Mouse (Mus musculus): ENCODE data around the gene Bicc1. TPM values are rescaled to one million over a fixed set of nuclear protein-coding genes. Genes with fewer than 3 reads are reported as not detected.
"Not testable (repeated sequence)": the region's sequence is repeated elsewhere in the genome, so short reads cannot be mapped to it uniquely, and the experiment has no call there.

Gene Bicc1
- total and polyA plus RNA-seq, 3 experiments, result not detected

DNA sequence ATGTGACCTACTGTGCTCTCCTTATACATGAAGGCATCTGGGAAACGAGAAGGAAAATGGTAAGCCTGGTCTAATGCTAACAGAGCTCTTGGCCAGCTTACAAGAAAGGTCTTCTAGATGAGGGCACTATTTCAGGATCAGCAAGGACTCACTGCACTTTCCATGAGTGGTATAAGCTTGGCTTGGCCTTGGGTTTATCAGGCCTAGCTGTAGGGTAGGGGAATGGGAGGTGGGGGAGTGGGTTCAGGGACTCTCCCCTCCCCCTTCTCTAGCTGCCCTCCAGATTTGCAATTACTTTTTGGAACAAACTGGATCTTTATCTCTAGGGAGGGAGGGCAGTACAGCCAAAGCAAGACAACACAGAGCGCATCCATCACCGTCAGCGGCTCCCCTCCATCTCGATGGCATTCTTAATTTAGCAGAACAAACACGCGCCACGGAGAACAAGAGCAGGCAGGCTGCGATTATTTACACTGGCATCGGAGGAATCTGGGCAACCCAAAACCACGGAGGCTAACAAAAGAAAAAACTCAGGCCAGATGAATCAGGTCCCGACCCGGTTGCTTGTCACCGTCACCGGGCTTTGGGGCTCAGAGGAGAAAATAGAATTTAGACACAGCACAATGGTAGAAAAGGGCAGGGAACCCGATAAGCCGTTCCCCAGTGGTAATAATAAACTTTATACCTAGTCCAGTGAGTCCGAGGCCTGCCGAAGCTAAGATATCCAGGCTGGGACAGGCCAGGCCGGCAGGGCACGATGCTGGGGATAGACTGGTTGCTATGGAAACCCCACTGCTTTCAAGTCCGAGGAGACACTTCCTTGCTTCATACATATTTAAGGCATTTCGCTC, 210.0 kb downstream of the Bicc1 start:
- Histone ChIP-seq H3K27me3 (ENCODE audit: control insufficient read depth in 1 of 2, insufficient read depth in 2 of 2, low read length in 2 of 2) (no peaks in the 10 kb centered on the region), H3K4me1 (ENCODE audit: control insufficient read depth in 1 of 2, insufficient read depth in 2 of 2, low read length in 2 of 2) (no peaks in the 10 kb centered on the region), H3K36me3 (ENCODE audit: control insufficient read depth in 1 of 2, insufficient read depth in 2 of 2, low read length in 2 of 2) (no peaks in the 10 kb centered on the region), H3K4me3 (ENCODE audit: control insufficient read depth in 1 of 2, insufficient read depth in 1 of 2, low read depth in 2 of 2, low read length in 2 of 2) (no peak overlapping the region), H3K27ac (ENCODE audit: control insufficient read depth, low read depth, low read length) (no peak overlapping the region), H3K79me2 (ENCODE audit: control insufficient read depth, insufficient read depth, low read length, poor library complexity) (no peaks in the 10 kb centered on the region), H3K9me3 (replicated peaks; ENCODE audit: insufficient read depth, low read length) (no peaks in the 10 kb centered on the region), H3K9ac (ENCODE audit: control insufficient read depth, low read depth, low read length, poor library complexity, severe bottlenecking) (no peak overlapping the region)
- no peak for TF ChIP-seq SMC3 (IDR thresholded peaks at IDR 0.05; ENCODE audit: low read depth, low read length)
- TF ChIP-seq BHLHE40 (IDR thresholded peaks at IDR 0.05; ENCODE audit: borderline replicate concordance, low read depth, low read length), result no peak
- TF ChIP-seq POLR2A (IDR thresholded peaks at IDR 0.05; ENCODE audit: control insufficient read depth in 1 of 2, insufficient read depth in 1 of 2, low read depth in 1 of 2, low read length in 2 of 2, poor library complexity in 1 of 2), result no peak
- no peak for TF ChIP-seq ZMIZ1 (IDR thresholded peaks at IDR 0.05; ENCODE audit: low read depth, low read length)
- TF ChIP-seq ELF1 (IDR thresholded peaks at IDR 0.05; ENCODE audit: low read depth, low read length), result no peak
- no peak for TF ChIP-seq MXI1 (IDR thresholded peaks at IDR 0.05; ENCODE audit: low read depth, low read length)
- no peak for TF ChIP-seq TAL1 (IDR thresholded peaks at IDR 0.05; ENCODE audit: low read length)
- no peak for DNase-seq (ENCODE audit: low read depth, low spot score)

DNA sequence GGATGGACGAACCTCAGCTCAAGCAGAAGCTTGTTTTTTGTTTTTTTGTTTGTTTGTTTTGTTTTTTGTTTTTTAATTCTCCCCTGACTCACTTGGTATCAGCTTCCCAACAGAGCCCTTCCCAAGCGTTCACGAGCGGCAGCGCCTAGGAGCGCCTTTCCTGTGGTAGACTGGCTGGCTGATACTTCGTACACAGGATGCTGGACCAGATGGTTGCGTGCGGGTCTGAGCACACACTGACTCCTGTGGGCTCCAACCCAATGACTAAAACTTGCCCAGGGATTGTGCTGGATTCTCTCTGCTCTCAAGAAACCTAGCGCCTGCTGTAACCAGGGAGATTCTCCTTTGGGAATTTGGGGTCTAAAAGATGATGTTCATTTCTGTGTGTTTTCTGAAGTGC, 211.2 kb downstream of the Bicc1 start:
- Histone ChIP-seq H3K27me3 (ENCODE audit: control insufficient read depth in 1 of 2, insufficient read depth in 2 of 2, low read length in 2 of 2) (no peaks in the 10 kb centered on the region), H3K79me2 (ENCODE audit: control insufficient read depth, insufficient read depth, low read length, poor library complexity) (no peaks in the 10 kb centered on the region), H3K9me3 (replicated peaks; ENCODE audit: insufficient read depth, low read length) (no peaks in the 10 kb centered on the region), H3K36me3 (ENCODE audit: control insufficient read depth in 1 of 2, insufficient read depth in 2 of 2, low read length in 2 of 2) (no peaks in the 10 kb centered on the region), H3K4me1 (ENCODE audit: control insufficient read depth in 1 of 2, insufficient read depth in 2 of 2, low read length in 2 of 2) (no peaks in the 10 kb centered on the region), H3K27ac (ENCODE audit: control insufficient read depth, low read depth, low read length) (no peak overlapping the region), H3K4me3 (ENCODE audit: control insufficient read depth in 1 of 2, insufficient read depth in 1 of 2, low read depth in 2 of 2, low read length in 2 of 2) (no peak overlapping the region), H3K9ac (ENCODE audit: control insufficient read depth, low read depth, low read length, poor library complexity, severe bottlenecking) (no peak overlapping the region)
- no peak for DNase-seq (ENCODE audit: low read depth, low spot score)
- no peak for TF ChIP-seq SIN3A (IDR thresholded peaks at IDR 0.05; ENCODE audit: low read length)
- TF ChIP-seq MXI1 (IDR thresholded peaks at IDR 0.05; ENCODE audit: low read depth, low read length), result no peak
- TF ChIP-seq MAZ (IDR thresholded peaks at IDR 0.05; ENCODE audit: low read depth, low read length), result no peak
- no peak for TF ChIP-seq TCF12 (IDR thresholded peaks at IDR 0.05; ENCODE audit: low read depth, low read length)
- no peak for TF ChIP-seq ZKSCAN1 (IDR thresholded peaks at IDR 0.05; ENCODE audit: low read depth, low read length)
- TF ChIP-seq EP300 (IDR thresholded peaks at IDR 0.05; ENCODE audit: low read depth in 1 of 2, low read length in 2 of 2), result no peak
- TF ChIP-seq MYB (IDR thresholded peaks at IDR 0.05; ENCODE audit: low read depth, low read length), result no peak
- TF ChIP-seq MYC (IDR thresholded peaks at IDR 0.05; ENCODE audit: low read depth, low read length), result no peak
- no peak for TF ChIP-seq GABPA (IDR thresholded peaks at IDR 0.05; ENCODE audit: low read depth, low read length)
- TF ChIP-seq MAFK (IDR thresholded peaks at IDR 0.05; ENCODE audit: borderline replicate concordance, low read depth, low read length), result no peak
- TF ChIP-seq ZMIZ1 (IDR thresholded peaks at IDR 0.05; ENCODE audit: low read depth, low read length), result no peak
- TF ChIP-seq RCOR1 (IDR thresholded peaks at IDR 0.05; ENCODE audit: low read depth, low read length), result no peak
- TF ChIP-seq JUND (IDR thresholded peaks at IDR 0.05; ENCODE audit: low read depth, low read length), result no peak
- TF ChIP-seq ZC3H11A (IDR thresholded peaks at IDR 0.05; ENCODE audit: low read depth, low read length), result no peak
- TF ChIP-seq UBTF (IDR thresholded peaks at IDR 0.05; ENCODE audit: borderline replicate concordance, insufficient read depth, low read depth, low read length), result no peak
- no peak for TF ChIP-seq CHD2 (IDR thresholded peaks at IDR 0.05; ENCODE audit: low read length)
- no peak for TF ChIP-seq HCFC1 (IDR thresholded peaks at IDR 0.05; ENCODE audit: low read depth, low read length)
- no peak for TF ChIP-seq TBP (IDR thresholded peaks at IDR 0.05; ENCODE audit: low read depth, low read length)
- no peak for TF ChIP-seq RAD21 (IDR thresholded peaks at IDR 0.05; ENCODE audit: low read depth, low read length)
- TF ChIP-seq POLR2A (IDR thresholded peaks at IDR 0.05; ENCODE audit: control insufficient read depth in 1 of 2, insufficient read depth in 1 of 2, low read depth in 1 of 2, low read length in 2 of 2, poor library complexity in 1 of 2), result no peak

DNA sequence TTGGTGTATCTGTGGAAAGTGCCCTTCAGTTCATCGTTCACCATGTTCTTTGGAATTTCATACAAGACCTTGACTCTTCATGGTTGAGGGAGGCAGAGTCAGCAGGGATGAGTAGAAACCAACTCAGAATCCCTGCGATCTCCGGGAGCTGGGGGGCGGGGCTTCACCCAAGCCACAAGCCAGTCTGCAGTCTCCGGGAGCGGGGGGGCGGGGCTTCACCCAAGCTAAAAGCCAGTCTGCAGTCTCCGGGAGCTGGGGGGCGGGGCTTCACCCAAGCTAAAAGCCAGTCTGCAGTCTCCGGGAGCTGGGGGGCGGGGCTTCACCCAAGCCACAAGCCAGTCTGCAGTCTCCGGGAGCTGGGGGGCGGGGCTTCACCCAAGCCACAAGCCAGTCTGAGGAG, 213.4 kb downstream of the Bicc1 start:
- H3K27me3 ChIP-seq (ENCODE audit: control insufficient read depth in 1 of 2, insufficient read depth in 2 of 2, low read length in 2 of 2); H3K4me3 ChIP-seq (ENCODE audit: control insufficient read depth in 1 of 2, insufficient read depth in 1 of 2, low read depth in 2 of 2, low read length in 2 of 2); H3K79me2 ChIP-seq (ENCODE audit: control insufficient read depth, insufficient read depth, low read length, poor library complexity); H3K9ac ChIP-seq (ENCODE audit: control insufficient read depth, low read depth, low read length, poor library complexity, severe bottlenecking); DNase-seq (ENCODE audit: low read depth, low spot score); H3K9me3 ChIP-seq (replicated peaks; ENCODE audit: insufficient read depth, low read length); H3K27ac ChIP-seq (ENCODE audit: control insufficient read depth, low read depth, low read length); H3K4me1 ChIP-seq (ENCODE audit: control insufficient read depth in 1 of 2, insufficient read depth in 2 of 2, low read length in 2 of 2); H3K36me3 ChIP-seq (ENCODE audit: control insufficient read depth in 1 of 2, insufficient read depth in 2 of 2, low read length in 2 of 2): not testable (repeated sequence)

Data from MEL (cell line).